8 mouse cellular contexts compared by ENCODE assay signal in the genomic region with DNA sequence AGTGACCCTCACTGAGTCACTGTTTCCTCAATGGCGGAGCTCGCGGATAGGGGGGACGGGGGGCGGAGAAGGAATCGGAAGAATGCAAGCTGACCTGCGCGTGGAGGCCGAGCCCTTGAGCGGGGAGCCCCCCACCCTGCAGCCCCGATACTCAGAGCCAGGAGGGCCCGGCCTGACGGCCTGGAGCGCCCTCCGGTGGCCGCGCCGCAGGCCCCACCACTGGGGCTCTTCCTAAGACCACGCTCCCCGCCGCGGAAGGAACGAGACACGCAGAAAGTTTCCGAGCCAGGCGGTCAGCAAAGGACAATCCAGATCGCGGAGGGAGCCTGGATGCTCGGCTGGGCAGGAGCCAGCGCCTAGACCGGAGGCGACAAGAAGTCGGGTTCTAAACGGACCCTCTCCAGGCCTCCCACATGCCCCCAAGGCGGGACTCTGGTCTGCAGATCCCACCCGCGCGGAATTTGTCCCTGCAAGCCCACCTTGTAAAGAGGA. TPM values are rescaled to one million over a fixed set of nuclear protein-coding genes. Genes with fewer than 3 reads are reported as not detected.
DNase-seq lines count a peak whose midpoint lies in the region; ATAC-seq lines count a peak whose summit lies in the region.

No protein-coding gene starts in this region.

- H3K4me3 ChIP-seq in limb, embryonic 11.5 days (ENCODE audit: low read depth, low read length): peak overlapping the region; percentile 85
- peak overlapping the region; percentile 85 for H3K4me3 ChIP-seq in midbrain, embryonic 12.5 days

- no peaks in the 10 kb centered on the region for H3K27me3 ChIP-seq in limb, embryonic 11.5 days (ENCODE audit: control insufficient read depth, insufficient read depth, low read length)
- H3K27me3 ChIP-seq in midbrain, embryonic 12.5 days: no peaks in the 10 kb centered on the region

- H3K9ac ChIP-seq in limb, embryonic 11.5 days (ENCODE audit: low read length): peak overlapping the region; percentile 91
- peak overlapping the region; percentile 87 for H3K9ac ChIP-seq in midbrain, embryonic 12.5 days (replicated peaks)

- WGBS in limb, embryonic 11.5 days: under 1% methylated on average over 38 of the region's 38 CpGs
- under 1% methylated on average over 36 of the region's 38 CpGs for WGBS in midbrain, embryonic 12.5 days

- peak; percentile 83 for ATAC-seq in limb, embryonic 11.5 days (ENCODE audit: insufficient number of reproducible peaks, low FRiP score, low TSS enrichment, low read depth)
- peak; percentile 80 for ATAC-seq in midbrain, embryonic 12.5 days (ENCODE audit: low FRiP score, low read depth)
- ATAC-seq in activated CD4-positive, CD25-positive, alpha-beta regulatory T cell, adult 4 months: no peak

- no peaks in the 10 kb centered on the region for H3K36me3 ChIP-seq in limb, embryonic 11.5 days (ENCODE audit: control insufficient read depth, insufficient read depth, low read length)
- H3K36me3 ChIP-seq in midbrain, embryonic 12.5 days: no peaks in the 10 kb centered on the region

- H3K4me2 ChIP-seq in limb, embryonic 11.5 days (ENCODE audit: low read depth, severe bottlenecking): peak overlapping the region; percentile 80
- H3K4me2 ChIP-seq in midbrain, embryonic 12.5 days (replicated peaks): peak overlapping the region; percentile 85

- H3K27ac ChIP-seq in limb, embryonic 11.5 days (replicated peaks; ENCODE audit: low read depth, low read length): peak overlapping the region; percentile 90
- H3K27ac ChIP-seq in midbrain, embryonic 12.5 days (replicated peaks): peak overlapping the region; percentile 93

- no peaks in the 10 kb centered on the region for H3K9me3 ChIP-seq in limb, embryonic 11.5 days (ENCODE audit: control insufficient read depth, low read length)
- no peaks in the 10 kb centered on the region for H3K9me3 ChIP-seq in midbrain, embryonic 12.5 days

- peaks cover 8% of the 10 kb centered on the region for H3K4me1 ChIP-seq in limb, embryonic 11.5 days (ENCODE audit: control insufficient read depth, insufficient read depth, low read length)
- peaks cover 26% of the 10 kb centered on the region for H3K4me1 ChIP-seq in midbrain, embryonic 12.5 days

- peak; percentile 63 for DNase-seq in adrenal gland, adult 8-10 months
- peak; percentile 83 for DNase-seq in embryo, embryonic 9.5 days (ENCODE audit: extremely low spot score)
- peak; percentile 60 to 83 for DNase-seq in gastrocnemius, postnatal 4 days (ENCODE audit: low spot score in 2 of 2)
- DNase-seq in kidney, adult 18-20 months: peak; percentile 87
- DNase-seq in limb, embryonic 11.5 days (ENCODE audit: low spot score): peak; percentile 87
- peak; percentile 67 for DNase-seq in skeletal muscle tissue, adult 2 months (ENCODE audit: low read depth, low spot score)

RNA-seq across cellular contexts. Expression of gene Pitpnc1, which starts 1.4 kb away (rescaled TPM):
- 10 to 100 TPM in 3 of 4 experiments, 1 to 10 TPM in 1; 9.5 to 13.2 (median 12.1) TPM for total RNA-seq in adrenal gland, adult 8-10 months (2022)
- 10 to 100 TPM; 53.0 to 58.2 TPM for total RNA-seq in gastrocnemius, postnatal 4 days (2021)
- polyA plus RNA-seq in limb, embryonic 11.5 days (2014; fragmentation: Nextera tagmentation; extraction: Ambion mirVana): 35.3 and 39.9 TPM in 2 replicates
- 32.3 and 32.9 TPM in 2 replicates for polyA plus RNA-seq in midbrain, embryonic 12.5 days (2016; fragmentation: Nextera tagmentation; extraction: Ambion mirVana)
- 100 to 1,000 TPM; 101 to 116 TPM for polyA plus RNA-seq in activated CD4-positive, CD25-positive, alpha-beta regulatory T cell, adult 4 months (2017; shearing (Covaris generic))

RNA-seq across cellular contexts. Expression of gene Psmd12, which starts 10.2 kb away (rescaled TPM):
- total RNA-seq in adrenal gland, adult 8-10 months (2022): 100 to 1,000 TPM in 1 of 4 experiments, 10 to 100 TPM in 3; 76.5 to 101 (median 86.8) TPM
- total RNA-seq in gastrocnemius, postnatal 4 days (2021): 100 to 1,000 TPM in 1 of 2 experiments, 10 to 100 TPM in 1; 83.7 to 107 TPM
- polyA plus RNA-seq in limb, embryonic 11.5 days (2014; fragmentation: Nextera tagmentation; extraction: Ambion mirVana): 234 and 244 TPM in 2 replicates
- 190 and 192 TPM in 2 replicates for polyA plus RNA-seq in midbrain, embryonic 12.5 days (2016; fragmentation: Nextera tagmentation; extraction: Ambion mirVana)
- polyA plus RNA-seq in activated CD4-positive, CD25-positive, alpha-beta regulatory T cell, adult 4 months (2017; shearing (Covaris generic)): 100 to 1,000 TPM; 121 to 141 TPM
